Mouse (Mus musculus) thymus, postnatal 10 days (tissue): ENCODE data around the gene Aldh2.
"Not testable (repeated sequence)": the region's sequence is repeated elsewhere in the genome, so short reads cannot be mapped to it uniquely, and the experiment has no call there.

Experiments
- DNase-seq, 2 experiments: peaks; one replicate each; pipeline ENCODE4 v3.0.0; 2021; ENCODE audit warnings: low spot score in 2 of 2

Aldh2 gene

DNA sequence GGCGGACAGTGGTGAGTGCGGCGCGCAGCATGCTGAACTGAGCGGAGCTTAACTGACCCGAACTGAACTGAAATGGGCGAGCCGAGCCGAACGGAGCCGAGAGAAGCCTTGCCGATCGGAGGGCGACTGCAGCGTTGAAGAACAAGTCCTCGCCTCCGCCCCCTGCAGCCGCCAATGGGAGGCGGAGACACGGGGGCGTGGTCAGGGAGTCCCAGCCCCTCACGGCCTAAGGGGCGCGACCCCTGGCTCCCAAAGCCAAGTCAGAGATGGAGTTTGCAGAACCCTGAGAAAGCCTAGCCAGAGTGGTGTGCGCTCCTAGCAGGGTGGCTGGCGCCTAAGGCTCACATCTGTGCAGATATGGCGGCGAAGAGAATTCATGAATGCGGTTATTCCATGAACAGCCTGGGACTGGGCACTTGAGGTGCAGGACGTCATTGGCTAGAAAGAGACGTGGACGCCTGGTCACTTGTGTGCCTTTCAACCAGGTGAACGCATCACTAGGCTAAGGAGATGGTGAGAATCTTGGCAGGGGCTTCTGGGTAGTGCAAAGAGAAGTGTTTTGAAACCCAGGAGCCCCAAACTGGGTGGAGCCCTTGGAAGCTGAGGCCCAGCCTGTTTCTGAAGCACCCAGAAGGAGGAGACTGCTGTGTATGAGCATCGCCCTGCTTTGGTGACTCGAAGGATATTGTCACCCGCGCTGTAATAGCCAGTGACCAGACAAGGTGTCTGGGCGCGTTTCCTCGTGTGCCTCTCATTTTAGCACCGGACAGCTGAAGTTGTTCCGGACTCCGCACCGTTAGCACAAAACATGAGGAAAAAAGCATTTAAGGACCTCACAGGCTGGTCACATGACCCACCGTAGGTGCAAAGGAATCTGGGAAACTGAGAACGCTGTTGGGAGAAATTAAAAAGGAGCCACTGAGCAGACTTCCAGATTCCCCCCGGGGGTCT lies at the start of gene Aldh2:
Gene Aldh2 (minus strand): TSS at position 374 of the 951 bp plus-strand sequence.
- DNase-seq, result peak; percentile 67 to 84

DNA sequence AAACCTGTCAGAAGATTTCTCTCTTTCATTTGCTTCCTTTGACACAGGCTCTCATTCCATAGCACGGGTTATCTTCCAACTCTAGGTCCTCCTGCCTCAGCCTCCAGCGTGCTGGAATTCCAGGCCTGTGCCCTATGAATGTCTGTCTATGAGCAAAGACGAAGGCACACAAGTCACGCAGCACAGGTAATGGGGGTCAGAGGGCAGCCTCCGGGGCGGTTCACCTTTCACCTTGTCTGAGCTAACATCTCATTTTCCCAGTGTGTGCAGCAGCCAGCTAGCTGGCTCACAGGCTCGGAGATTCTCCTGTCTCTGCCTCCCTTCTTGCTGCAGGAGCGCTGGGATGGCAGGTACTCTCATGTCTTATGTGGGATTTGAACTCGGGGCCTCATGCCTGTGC lies 46.0 kb upstream of the Aldh2 start:
- no peak for DNase-seq

DNA sequence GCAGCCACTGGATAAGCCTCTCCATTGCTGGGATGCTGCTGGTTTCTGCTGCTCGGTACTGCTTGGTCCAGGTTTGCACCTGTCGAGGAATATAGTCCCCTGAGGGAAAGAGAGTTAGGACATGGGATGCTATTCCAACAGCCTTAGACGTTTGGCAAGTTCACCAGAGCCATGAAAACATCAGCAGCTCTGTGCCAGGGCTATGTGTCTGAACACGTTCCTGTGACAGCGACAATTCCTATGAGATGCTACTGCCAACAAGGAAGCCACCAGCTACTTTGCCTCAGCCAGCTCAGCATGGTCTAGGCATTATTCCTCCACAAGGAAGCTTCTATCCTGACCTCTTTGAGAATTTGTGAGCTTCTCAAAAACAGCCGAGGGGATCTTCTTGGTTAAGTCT lies 43.7 kb upstream of the Aldh2 start:
- no peak for DNase-seq

DNA sequence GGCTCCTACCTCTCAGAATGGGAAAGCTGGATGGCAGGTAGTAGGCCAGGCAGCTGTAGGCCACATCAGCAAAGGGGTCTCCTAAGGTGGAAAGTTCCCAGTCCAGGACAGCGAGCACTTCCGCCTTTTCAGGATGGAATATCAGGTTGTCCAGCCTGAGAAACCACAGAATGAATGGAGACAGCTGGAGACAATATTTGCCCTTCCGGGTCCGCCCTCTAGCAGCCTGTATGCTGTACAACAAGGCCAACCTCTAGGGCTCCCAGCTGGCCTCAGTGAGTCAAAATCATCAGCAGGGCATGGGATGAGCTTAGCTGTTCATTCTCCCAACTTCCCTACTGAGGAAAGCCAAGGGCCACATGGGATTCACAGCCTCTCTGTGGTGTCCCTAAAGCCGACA lies 41.0 kb upstream of the Aldh2 start:
- no peak for DNase-seq

DNA sequence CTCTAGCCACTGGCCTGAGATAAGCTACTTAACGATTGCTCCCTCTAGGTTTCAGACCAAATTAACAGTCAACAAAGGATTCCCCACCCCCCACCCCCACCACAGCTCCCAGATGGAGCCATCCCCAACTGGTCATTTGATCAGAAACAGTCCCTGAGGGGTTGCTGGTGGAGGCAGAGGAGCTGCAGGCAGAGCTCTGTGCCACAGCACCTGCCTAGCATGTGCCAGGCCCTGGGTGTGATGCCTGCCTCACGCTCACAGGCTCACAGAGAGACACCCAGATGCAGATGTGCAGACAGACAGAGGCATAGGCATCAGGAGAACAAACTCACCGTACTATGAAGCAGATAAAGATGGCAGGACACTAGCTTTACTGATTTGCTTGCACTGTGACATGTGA lies 39.2 kb upstream of the Aldh2 start:
- DNase-seq, result no peak

DNA sequence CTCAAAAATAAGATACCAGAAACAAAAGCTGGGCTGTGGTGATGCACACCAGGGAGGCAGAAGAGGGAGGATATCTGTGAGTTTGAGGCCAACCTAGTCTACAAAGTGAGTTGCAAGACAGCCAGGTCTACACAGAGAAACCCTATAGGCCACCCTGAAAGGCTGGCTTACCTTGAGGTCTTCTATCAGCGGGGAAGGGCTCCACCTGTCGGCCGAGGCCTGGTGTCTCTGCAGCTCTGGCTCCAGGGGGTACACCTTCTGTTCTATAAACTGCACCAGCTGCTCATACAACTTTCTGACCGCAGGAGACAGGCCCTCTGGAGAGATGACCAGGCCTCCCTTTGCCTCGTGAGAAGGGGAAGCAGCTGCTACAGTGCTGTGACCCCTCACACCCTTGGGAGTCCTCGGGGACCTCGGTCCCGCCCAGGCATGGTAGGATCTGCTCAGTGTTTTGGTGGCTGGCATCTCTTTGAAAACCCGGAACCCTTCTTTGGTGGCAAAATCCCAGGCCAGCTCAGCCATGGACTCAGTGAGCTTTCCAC lies 37.6 kb upstream of the Aldh2 start:
- DNase-seq, result peak in 1 of 2 experiments; percentile 18

DNA sequence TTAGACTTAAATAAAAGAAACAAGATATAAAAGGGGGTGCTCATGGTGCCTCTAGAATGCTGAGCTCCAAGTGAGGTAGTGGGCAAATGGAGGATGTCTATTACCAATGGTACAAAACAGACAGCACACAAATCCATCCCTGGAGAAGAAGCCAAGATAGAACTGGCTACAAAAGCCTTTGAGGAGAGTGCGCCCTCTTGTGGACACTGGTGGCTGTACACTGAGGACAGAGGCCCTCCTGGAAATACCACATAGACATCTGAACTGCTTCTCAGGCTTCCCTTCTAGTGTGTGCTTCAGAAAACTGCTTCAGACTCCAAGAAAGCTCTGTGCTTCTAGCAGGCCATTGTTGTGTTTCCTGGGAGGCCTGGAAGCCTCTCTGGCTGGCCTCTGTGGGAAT lies 34.2 kb upstream of the Aldh2 start:
- peak; percentile 55 to 82 for DNase-seq

DNA sequence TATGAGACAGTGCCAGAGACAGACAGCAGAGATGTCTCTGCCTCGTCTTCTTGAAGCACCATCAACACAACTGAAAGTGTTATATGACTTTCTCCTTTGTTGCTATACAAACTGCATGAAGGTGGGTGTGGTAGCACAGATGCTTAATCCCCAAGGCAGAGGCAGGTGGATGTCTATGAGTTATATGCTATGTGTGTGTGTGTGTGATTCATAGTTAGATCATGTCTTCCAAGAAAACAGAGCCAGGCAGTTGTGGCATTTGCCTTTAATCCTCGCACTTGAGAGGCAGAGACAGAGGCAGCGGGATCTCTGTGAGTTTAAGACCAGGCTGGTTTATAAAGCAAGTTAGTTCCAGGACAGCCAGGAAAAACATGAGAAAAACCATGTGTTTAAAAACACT lies 29.6 kb upstream of the Aldh2 start:
- no peak for DNase-seq

DNA sequence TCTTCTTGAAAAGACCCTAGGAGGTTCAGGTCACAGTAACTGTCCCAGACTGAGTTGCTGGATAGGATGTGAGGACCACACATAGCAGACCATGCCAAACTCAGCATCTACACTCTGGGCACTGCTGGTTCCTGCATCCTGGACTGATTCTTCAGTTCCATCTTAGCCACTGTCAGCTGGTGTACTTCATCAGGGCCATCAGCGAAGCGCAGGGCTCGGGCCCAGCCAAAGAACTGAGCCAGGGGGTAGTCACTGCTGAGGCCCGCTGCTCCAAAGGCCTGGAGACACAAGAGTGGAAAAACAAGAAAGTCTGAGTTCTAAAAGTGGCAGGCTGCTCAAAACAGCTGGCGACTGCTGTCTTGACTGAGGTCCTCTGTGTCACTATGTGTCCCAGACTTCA lies 27.5 kb upstream of the Aldh2 start:
- DNase-seq, result no peak

DNA sequence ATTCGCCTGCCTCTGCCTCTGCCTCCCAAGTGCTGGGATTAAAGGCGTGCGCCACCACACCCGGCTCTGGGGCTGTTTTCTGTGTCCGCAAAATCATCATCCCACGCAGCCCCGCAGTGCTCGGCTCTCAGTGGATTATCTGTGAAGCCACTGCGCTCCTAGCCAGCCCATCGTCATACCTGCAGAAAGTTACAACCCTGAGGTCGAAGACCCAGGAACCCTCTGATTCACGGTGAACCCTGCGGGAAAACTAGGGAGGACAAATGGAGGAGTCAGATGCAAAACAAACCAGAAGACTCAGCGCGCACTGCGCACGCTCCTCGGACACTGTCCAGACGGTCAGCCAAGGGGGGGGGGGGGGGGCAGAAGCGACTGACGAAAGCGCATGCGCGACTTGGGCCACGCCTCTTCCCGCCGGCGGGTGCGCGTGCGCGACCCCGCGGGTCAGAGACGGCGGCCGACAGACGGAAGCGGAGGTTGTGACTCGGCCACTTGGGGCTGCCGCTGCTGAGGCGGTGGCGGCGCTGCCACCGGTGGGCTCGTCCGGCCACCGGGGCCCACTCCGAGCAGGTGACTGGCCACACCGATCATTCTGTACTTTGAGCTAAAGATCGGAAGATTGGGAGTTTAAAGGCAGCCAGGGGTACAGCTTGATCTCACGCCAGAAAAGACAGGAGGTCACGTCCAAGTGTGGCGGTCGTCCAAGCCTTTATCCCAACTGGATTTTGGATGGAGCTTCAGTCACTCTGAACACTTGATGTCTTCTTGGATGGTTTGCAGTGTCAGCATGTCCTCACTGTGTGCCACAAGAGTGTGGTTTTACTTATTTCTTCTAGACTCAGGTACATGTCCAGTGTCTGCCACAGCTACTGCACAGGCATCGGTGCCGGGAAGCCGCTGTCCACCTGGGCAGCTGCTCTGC lies 25.2 kb upstream of the Aldh2 start, which contains the start of gene Acad12:
Gene Acad12 (minus strand): TSS at position 347 of the 922 bp plus-strand sequence.
- peak; percentile 40 to 75 for DNase-seq

DNA sequence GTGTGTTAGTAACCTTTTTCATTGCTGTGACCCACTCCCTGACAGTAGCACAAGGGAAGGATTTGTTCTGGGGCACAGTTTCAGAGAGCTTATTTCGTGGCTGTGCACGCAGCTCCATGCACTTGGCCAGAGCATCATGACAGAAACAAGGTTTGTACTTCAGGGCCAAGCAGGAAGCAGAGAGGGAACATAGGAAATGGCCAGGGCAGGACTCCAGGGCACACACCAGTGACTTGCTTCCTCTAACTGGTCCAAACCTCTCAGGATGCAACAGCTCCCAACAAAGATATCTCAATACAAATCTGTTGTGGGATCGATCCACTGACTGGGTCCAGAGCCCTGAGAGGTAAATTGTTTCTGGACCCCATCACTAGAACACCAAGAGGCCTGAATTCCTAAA lies 21.3 kb upstream of the Aldh2 start:
- not testable (repeated sequence) for DNase-seq

DNA sequence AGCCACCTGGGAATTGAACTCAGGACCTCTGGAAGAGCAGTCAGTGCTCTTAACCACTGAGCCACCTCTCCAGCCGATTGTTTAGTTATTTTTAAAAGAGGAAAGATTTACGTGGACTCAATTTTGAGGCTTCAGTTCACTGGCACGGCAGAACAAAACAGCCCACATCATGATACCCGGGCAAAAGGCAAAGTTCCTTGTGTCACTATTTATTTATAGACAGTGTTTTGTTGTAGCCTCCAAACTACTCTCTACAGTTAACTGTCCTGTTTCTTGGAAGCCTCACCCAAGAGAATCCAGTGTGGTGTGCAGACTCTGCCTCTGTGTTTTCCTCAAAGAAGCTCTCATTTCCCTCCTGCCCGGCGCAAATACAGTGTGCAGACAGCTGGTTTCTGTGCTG lies 18.4 kb upstream of the Aldh2 start:
- no peak for DNase-seq

DNA sequence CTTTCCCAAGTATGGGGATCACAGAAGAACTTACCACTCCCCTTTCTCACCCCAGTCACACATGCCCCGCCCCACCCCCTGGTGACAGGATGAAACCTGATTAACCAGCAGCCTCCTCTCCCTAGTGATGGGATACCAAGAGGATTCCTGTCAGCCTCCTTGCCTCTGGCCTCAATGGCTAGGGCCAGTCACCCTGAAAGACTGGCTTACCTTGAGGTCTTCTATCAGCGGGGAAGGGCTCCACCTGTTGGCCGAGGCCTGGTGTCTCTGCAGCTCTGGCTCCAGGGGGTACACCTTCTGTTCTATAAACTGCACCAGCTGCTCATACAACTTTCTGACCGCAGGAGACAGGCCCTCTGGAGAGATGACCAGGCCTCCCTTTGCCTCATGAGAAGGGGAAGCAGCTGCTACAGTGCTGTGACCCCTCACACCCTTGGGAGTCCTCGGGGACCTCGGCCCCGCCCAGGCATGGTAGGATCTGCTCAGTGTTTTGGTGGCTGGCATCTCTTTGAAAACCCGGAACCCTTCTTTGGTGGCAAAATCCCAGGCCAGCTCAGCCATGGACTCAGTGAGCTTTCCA lies 16.0 kb upstream of the Aldh2 start:
- DNase-seq, result not testable (repeated sequence)

DNA sequence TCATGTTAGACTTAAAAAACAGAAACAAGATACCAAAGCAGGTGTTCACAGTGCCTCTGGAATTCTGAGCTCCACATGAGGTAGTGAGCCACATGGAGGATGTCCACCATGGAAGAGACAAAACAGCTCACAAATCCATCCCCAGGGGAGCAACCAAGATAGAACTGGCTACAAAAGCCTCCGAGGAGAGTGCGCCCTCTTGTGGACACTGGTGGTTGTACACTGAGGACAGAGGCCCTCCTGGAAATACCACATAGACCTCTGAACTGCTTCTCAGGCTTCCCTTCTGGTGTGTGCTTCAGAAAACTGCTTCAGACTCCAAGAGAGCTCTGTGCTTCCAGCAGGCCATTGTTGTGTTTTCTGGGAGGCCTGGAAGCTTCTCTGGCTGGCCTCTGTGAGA lies 12.5 kb upstream of the Aldh2 start:
- peak; percentile 58 to 86 for DNase-seq

DNA sequence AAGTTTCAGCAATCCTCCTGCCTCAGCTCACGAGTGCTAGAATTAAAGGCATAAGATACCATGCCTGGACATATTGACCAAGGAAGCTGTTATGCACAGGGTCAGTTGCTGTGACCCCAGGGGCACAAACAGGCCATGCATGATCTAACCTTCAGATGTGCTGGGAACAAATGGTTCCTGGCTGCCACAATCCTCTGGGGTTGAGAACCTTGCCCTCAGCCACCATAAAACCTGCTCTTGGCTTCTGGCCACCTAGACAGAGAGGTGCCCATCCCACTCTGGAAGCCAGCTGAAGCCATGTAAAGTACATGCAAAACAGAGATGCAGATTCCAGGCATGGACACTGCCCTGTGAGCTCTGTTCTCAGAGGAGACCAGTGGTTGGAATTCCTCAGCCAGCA lies 10.2 kb upstream of the Aldh2 start:
- not testable (repeated sequence) for DNase-seq

DNA sequence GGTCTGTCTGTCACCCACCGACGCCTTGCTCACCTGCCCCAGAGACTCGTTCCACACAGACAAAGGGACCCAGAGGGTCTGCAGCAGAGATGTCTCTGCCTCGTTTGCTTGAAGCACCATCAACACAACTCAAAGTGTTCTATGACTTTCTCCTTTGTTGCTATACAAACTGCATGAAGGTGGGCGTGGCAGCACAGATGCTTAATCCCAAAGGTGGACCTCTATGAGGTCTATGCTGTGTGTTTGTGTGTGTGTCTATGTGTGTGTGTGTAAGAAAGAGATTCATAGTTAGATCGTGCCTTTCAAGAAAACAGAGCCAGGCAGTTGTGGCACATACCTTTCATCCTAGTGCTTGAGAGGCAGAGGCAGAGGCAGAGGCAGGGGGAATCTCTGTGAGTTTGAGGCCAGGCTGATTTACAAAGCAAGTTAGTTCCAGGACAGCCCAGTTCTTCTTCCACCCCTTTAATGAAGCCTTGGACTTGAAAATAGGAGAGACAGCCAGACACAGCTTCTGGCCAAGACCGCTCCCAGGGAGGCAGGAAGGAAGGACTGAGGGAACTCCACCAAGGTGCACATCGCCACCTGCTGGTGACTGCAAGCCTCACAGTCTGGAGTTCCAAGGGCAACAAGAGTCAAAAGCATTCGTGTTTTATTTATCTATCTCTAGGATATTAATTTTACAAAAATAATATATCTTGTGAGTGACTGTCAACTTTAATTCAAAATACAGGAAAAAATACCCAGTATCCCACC lies 8.1 kb upstream of the Aldh2 start:
- DNase-seq, result peak; percentile 71 to 92

DNA sequence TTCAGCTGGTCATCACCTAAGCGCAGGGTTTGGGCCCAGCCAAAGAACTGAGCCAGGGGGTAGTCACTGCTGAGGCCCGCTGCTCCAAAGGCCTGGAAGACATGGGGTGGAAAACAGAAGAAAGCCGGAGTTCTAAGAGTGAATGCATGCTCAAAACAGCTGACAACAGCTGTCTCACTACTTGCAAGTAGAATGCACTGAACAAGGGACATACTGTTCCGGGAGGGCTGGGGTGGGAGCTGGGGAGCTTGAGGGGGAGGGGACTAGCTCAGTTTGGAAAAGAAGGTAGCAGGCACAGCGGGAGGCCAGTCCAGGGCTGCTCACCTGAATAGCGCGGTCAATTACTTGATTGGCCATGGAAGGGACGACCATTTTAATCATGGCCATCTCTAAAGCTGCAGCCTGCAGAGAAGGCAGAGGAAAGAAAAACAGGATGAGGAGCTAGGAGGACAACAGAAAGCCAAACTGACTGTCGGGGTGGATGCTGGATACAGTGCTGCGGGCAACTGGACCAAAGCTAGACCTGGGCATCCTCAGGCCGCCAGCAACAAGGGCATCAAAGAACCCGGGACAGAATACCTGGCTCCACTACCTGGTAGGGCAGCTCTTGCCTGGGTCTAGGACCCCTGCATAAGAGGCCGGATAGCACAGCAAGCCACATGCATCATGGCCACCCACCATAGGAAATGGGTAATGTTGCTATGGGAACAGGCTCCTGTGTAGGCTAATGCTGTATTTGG lies 5.4 kb upstream of the Aldh2 start:
- DNase-seq, result no peak

DNA sequence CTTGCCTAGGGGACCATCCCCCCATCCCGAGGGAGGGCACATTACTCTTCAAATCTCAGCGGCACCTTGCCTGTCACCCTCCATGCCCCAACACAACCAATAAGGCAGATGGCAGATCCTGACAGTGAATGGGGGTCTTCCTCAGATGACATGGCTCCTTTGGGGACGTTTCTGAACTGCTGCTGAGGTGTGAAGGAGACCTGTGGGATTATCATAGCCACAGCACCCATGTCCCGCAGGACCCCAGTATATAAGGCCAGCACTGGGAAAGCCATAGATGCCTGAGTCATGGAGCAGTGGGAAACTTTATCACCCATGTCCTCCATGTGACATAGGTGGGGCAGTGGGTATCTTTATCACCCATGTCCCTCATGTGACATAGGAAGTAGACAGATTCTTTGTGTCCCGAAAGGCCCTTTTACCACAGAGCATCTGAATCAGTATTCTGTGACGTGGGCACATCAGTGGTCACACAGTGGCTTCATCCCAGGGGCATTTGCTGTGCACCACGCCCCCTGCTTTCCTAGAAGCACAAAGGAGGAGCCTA lies 4.4 kb upstream of the Aldh2 start:
- DNase-seq, result no peak

DNA sequence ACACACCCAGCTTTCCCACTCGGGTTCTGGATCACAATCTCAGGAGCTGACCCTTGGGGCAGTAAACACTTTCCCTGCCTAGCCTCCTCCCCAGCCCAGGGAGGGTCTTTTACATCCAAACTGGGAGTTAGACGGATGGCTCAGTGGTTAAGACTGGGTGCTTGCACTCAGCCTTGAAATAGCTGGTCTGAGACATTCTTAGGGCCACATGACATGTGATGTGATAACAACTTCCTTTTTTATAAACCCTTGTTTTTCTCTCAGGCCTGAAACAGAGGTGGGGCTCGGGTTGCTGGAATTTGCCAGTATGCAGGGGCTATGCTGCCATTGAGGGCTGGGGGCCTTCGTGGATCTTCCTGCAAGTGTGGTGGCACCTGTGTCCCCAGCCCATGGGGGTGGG lies 3.7 kb upstream of the Aldh2 start:
- DNase-seq, result no peak

DNA sequence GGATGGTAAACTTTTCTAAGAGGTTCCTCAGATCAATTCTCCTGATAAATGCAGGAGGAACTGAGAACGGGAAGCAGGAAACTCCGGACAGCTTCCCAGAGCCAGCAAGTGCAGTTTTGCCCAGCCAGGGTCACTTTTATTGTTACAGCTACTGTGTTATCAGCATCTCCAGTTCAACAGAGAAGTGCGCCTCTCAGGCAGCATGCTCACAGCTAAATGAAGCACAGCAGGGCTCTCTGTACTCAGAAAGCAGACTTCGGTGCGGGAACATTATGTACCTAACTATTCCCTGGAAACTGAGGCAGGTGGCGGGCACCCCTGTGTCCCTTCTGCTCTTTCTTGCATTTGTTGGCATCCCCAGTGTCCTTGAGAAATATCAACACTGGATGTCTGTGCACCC lies 2.6 kb upstream of the Aldh2 start:
- DNase-seq, result no peak
